Mouse (Mus musculus): ENCODE results near the gene Dnmt1. TPM values are rescaled to one million over a fixed set of nuclear protein-coding genes. Genes with fewer than 3 reads are reported as not detected.

The Dnmt1 gene
- polyA plus RNA-seq, 1 experiment from 2014 or later, result 75.2 TPM

Small RNA genes within 50 kb of the gene (microRNA-seq; reads per million reads assigned to microRNA genes)
- 2.1 reads per million, percentile 2 among the genes with 10 or more reads in this experiment for gene Mir7081

Other genes starting within 250 kb of the Dnmt1 start
- gene Olfm2, start 213.5 kb downstream of the Dnmt1 start, polyA plus RNA-seq (2015; fragmentation: Nextera tagmentation; extraction: Ambion mirVana), result 92.0 and 96.7 TPM in 2 replicates
- gene Col5a3, start 144.8 kb downstream of the Dnmt1 start, polyA plus RNA-seq (2015; fragmentation: Nextera tagmentation; extraction: Ambion mirVana), result 0.32 and 0.35 TPM in 2 replicates
- gene Rdh8, start 141.4 kb downstream of the Dnmt1 start, polyA plus RNA-seq (2015; fragmentation: Nextera tagmentation; extraction: Ambion mirVana), result not detected in 2 replicates
- gene A230050P20Rik, start 91.2 kb downstream of the Dnmt1 start, polyA plus RNA-seq (2015; fragmentation: Nextera tagmentation; extraction: Ambion mirVana), result 0.94 and 1.1 TPM in 2 replicates
- 8.0 and 10.4 TPM in 2 replicates for gene Angptl6, start 80.2 kb downstream of the Dnmt1 start, polyA plus RNA-seq (2015; fragmentation: Nextera tagmentation; extraction: Ambion mirVana)
- 49.2 and 49.5 TPM in 2 replicates for gene Ppan, start 71.7 kb downstream of the Dnmt1 start, polyA plus RNA-seq (2015; fragmentation: Nextera tagmentation; extraction: Ambion mirVana)
- gene Eif3g, start 61.3 kb downstream of the Dnmt1 start, polyA plus RNA-seq (2015; fragmentation: Nextera tagmentation; extraction: Ambion mirVana), result 273 and 291 TPM in 2 replicates
- gene S1pr2, start 16.9 kb upstream of the Dnmt1 start, polyA plus RNA-seq (2015; fragmentation: Nextera tagmentation; extraction: Ambion mirVana), result 8.5 and 9.5 TPM in 2 replicates
- gene Mrpl4, start 42.9 kb upstream of the Dnmt1 start, polyA plus RNA-seq (2015; fragmentation: Nextera tagmentation; extraction: Ambion mirVana), result 98.1 and 102 TPM in 2 replicates
- gene Icam1, start 56.1 kb upstream of the Dnmt1 start, polyA plus RNA-seq (2015; fragmentation: Nextera tagmentation; extraction: Ambion mirVana), result 2.9 and 3.9 TPM in 2 replicates
- gene Icam4, start 69.5 kb upstream of the Dnmt1 start, polyA plus RNA-seq (2015; fragmentation: Nextera tagmentation; extraction: Ambion mirVana), result 0.23 TPM in 2 replicates
- gene Icam5, start 72.2 kb upstream of the Dnmt1 start, polyA plus RNA-seq (2015; fragmentation: Nextera tagmentation; extraction: Ambion mirVana), result 0.32 and 0.34 TPM in 2 replicates
- gene Zglp1, start 107.2 kb upstream of the Dnmt1 start, polyA plus RNA-seq (2015; fragmentation: Nextera tagmentation; extraction: Ambion mirVana), result 1.8 and 2.0 TPM in 2 replicates
- gene Gm49373, start 113.2 kb upstream of the Dnmt1 start, polyA plus RNA-seq (2015; fragmentation: Nextera tagmentation; extraction: Ambion mirVana), result 1.0 and 1.2 TPM in 2 replicates
- 54.4 and 54.8 TPM in 2 replicates for gene Fdx1l, start 113.7 kb upstream of the Dnmt1 start, polyA plus RNA-seq (2015; fragmentation: Nextera tagmentation; extraction: Ambion mirVana)
- gene Gm38431, start 132.1 kb upstream of the Dnmt1 start, polyA plus RNA-seq (2015; fragmentation: Nextera tagmentation; extraction: Ambion mirVana), result 1.6 and 1.8 TPM in 2 replicates
- gene Raver1, start 132.1 kb upstream of the Dnmt1 start, polyA plus RNA-seq (2015; fragmentation: Nextera tagmentation; extraction: Ambion mirVana), result 33.4 and 40.7 TPM in 2 replicates
- 11.5 and 12.2 TPM in 2 replicates for gene Tyk2, start 171.4 kb upstream of the Dnmt1 start, polyA plus RNA-seq (2015; fragmentation: Nextera tagmentation; extraction: Ambion mirVana)
- gene Cdc37, start 190.1 kb upstream of the Dnmt1 start, polyA plus RNA-seq (2015; fragmentation: Nextera tagmentation; extraction: Ambion mirVana), result 233 TPM in 2 replicates
- 20.1 and 20.2 TPM in 2 replicates for gene Pde4a, start 205.8 kb upstream of the Dnmt1 start, polyA plus RNA-seq (2015; fragmentation: Nextera tagmentation; extraction: Ambion mirVana)

Data from midbrain, embryonic 13.5 days (tissue).